Mouse (Mus musculus) cortical plate, adult 2 months (tissue): ENCODE measurements at regions not wholly inside any gene's neighbourhood (a gene's known extent, or its start where the extent isn't known, plus 50 kb on each side); places are given as distances from the start of the nearest gene placed in this dataset.

ENCODE experiments used
- H3K27ac ChIP-seq: fragments of 200-500 bp; 2 replicates; pipeline ENCODE4 v1.5.1; 2012; ENCODE audit warnings: low read length, control low read depth, inconsistent platforms; ENCODE audit not compliant: insufficient read depth
- H3K4me1 ChIP-seq: fragments of 200-500 bp; 2 replicates; pipeline ENCODE4 v1.6.1; 2011; ENCODE audit warnings: low read length; ENCODE audit not compliant: control insufficient read depth, insufficient read depth
- H3K4me3 ChIP-seq: fragments of 200-500 bp; 2 replicates; pipeline ENCODE4 v1.5.1; 2011; ENCODE audit warnings: mild to moderate bottlenecking, low read length, control low read depth; ENCODE audit not compliant: insufficient read depth
- CTCF ChIP-seq: fragments of 200-500 bp; IDR thresholded peaks from 2 replicates; pipeline ENCODE4 v1.5.1; 2011; ENCODE audit warnings: mild to moderate bottlenecking, control low read depth, low read length; ENCODE audit not compliant: insufficient read depth; ENCODE audit errors: extremely low read depth
- POLR2A ChIP-seq: fragments of 200-500 bp; IDR thresholded peaks from 2 replicates; pipeline ENCODE4 v1.6.1; 2011; ENCODE audit warnings: mild to moderate bottlenecking, low read length, control low read depth; ENCODE audit not compliant: insufficient read depth; ENCODE audit errors: extremely low read depth

DNA sequence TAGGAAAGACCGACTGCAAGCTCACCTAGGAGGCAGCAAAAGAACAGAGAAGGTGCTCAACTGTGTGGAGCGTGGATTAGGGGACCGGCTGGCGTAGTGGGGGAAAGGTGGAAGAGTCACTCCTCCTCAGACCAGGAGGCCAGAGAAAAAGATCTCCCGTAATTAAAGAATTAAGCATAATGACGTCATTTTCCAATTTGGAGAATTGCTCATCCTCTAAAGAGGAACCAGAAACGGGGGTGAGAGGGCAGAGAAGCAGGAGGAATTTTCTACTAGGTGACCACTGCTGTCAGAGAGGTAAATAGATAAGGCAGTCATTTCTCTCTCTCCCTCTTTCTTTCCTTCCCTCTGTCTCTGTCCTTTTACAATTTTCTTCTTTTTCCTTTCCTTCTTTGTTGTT lies 71.2 kb upstream of the Caprin1 start:
- no peaks in the 10 kb centered on the region for H3K4me1 ChIP-seq
- no peak overlapping the region for H3K27ac ChIP-seq
- H3K4me3 ChIP-seq: no peak overlapping the region
- no peak for TF ChIP-seq CTCF
- no peak for TF ChIP-seq POLR2A

- TF ChIP-seq POLR2A: no peak
- TF ChIP-seq CTCF: peak; percentile 97
- Histone ChIP-seq H3K27ac (no peak overlapping the region), H3K4me1 (no peaks in the 10 kb centered on the region), H3K4me3 (no peak overlapping the region)
Measured at GRCm38 (mm10) chr2:103871522-103872276, 74.2 kb upstream of the Caprin1 start.

DNA sequence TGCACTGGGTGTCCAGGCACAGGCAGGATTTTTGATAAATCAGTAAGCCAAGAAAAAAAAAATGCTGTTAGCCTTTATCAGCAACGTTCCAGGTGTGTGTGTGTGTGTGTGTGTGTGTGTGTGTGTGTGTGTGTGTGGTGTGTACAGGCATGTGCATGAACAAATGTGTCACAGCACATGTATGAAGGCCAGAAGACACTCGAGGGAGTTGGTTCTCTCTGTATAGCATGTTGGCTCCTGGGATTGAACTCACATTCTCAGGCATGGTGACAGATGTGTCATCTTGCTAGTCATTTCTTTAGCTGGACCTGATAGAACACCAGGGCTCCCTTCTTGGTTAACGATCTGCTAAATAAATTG lies 74.8 kb upstream of the Caprin1 start:
- no peak for TF ChIP-seq POLR2A
- TF ChIP-seq CTCF: no peak
- no peak overlapping the region for H3K27ac ChIP-seq
- H3K4me3 ChIP-seq: no peak overlapping the region
- no peaks in the 10 kb centered on the region for H3K4me1 ChIP-seq

GRCm38 (mm10) chr2:103873381-103873780 lies 75.9 kb upstream of the Caprin1 start:
- no peak overlapping the region for H3K27ac ChIP-seq
- no peak overlapping the region for H3K4me3 ChIP-seq
- no peak for TF ChIP-seq POLR2A
- no peak for TF ChIP-seq CTCF
- no peaks in the 10 kb centered on the region for H3K4me1 ChIP-seq

GRCm38 (mm10) chr2:103874466-103874865 lies 77.0 kb upstream of the Caprin1 start:
- Histone ChIP-seq H3K4me3 (no peak overlapping the region), H3K27ac (no peak overlapping the region), H3K4me1 (no peaks in the 10 kb centered on the region)
- TF ChIP-seq POLR2A (no peak), CTCF (no peak)

DNA sequence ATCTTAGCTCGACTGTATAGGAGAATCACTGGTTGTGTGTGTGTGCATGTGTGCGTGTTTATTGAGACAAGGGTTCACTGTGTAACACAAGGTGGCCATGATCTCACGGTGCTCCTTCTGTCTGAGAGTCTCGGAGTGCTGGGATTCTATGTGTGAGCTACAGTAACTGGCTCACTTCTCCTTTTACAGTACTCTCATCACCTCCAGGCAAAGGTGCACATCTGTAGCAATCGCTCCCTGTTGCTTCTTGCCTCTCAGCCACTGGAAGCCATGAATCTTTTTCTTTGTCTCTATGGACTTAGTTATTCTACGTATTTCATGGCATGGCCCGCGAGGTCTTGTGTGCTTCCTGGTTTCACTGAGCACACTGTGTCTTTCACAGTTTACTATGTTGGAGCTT lies 78.3 kb upstream of the Caprin1 start:
- Histone ChIP-seq H3K27ac (no peak overlapping the region), H3K4me1 (no peaks in the 10 kb centered on the region), H3K4me3 (no peak overlapping the region)
- TF ChIP-seq POLR2A (no peak), CTCF (no peak)

DNA sequence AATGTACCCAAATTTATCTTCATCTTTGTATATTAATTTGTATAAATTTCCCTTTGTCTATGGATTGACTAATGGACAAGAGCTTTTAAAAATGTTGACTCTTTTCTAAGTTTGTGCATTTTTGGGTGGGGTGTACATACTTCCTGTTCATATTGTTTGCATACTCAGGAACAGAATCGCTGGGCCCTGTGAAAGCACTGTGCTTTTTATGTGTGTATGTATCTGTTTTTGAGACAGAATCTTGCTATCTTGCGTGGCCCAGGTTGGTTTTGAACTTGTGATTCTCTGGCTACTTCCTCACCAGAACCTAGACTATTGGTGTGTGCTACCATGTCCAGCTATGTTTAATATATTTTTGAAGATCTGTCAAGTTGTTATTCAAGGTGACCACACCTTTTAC lies 78.8 kb upstream of the Caprin1 start:
- Histone ChIP-seq H3K27ac (no peak overlapping the region), H3K4me3 (no peak overlapping the region), H3K4me1 (no peaks in the 10 kb centered on the region)
- TF ChIP-seq POLR2A: no peak
- TF ChIP-seq CTCF: no peak

DNA sequence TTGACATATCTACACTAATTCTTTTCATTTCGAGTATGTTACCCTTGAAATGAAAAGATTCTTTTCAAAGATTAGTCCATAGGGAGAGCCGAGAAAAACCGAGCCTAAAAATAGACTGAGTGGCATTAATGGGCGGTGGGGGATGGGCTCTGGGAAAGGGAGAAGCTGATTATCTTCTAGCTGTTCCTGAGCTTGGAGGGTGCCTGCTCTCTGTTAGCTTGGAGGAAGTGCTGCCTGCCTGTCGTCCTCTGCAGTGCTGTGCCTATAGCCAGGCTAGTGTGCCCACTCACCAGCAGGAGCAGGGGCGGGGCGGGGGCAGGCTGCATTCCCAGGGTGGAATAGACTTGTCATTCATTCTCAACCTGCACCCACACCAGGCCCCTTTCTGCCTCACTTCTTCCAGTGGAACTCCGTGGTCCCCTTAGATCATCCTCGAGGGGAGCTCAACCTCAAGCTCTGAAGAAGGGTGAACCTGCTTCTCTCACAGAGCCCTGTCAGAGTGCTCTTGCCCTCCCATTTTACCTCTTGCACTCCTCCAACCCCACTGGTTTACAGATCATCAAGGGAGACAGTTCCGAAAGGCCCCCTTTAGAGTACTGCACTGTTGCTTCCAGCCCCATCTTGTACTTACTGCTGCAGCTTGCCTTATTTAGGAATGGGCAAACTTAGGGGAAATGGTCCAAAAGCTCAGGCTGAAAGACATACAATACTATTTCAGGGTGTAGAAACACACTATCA lies 76.6 kb upstream of the Lmo2 start:
- Histone ChIP-seq H3K27ac (no peak overlapping the region), H3K4me1 (no peaks in the 10 kb centered on the region), H3K4me3 (no peak overlapping the region)
- no peak for TF ChIP-seq POLR2A
- TF ChIP-seq CTCF: no peak

DNA sequence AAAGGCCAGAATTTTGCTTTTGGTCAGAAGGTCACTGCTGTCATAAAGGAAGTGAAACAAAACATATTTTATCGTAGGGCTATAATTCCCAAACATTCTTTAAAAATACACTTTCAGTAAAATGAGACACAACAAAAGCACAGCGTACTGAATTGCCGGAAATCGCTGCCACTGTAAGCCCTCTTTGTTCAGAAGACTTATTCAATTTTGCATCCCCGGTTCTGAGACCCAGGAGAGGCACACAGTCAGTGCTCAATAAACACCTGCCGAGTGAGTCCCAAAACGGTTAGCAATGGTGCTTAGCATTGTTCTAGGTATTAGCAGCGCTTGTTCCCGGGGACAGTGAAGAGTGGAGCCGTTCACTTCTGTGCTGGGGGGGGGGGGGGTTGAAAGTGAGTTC lies 72.9 kb upstream of the Lmo2 start:
- no peaks in the 10 kb centered on the region for H3K4me1 ChIP-seq
- H3K27ac ChIP-seq: no peak overlapping the region

GRCm38 (mm10) chr2:103888023-103888422 lies 69.8 kb upstream of the Lmo2 start:
- H3K4me1 ChIP-seq: no peaks in the 10 kb centered on the region
- TF ChIP-seq POLR2A: no peak
- no peak for TF ChIP-seq CTCF
- no peak overlapping the region for H3K27ac ChIP-seq
- no peak overlapping the region for H3K4me3 ChIP-seq

More for the DNA sequence above, 72.9 kb upstream of the Lmo2 start:
- no peak for TF ChIP-seq CTCF
- no peak for TF ChIP-seq POLR2A
- no peak overlapping the region for H3K4me3 ChIP-seq
